Mouse (Mus musculus) stomach, embryonic 15.5 days (tissue): ENCODE data around the gene Exph5. TPM values are rescaled to one million over a fixed set of nuclear protein-coding genes. Genes with fewer than 3 reads are reported as not detected.

Source experiments
- ATAC-seq: fragments of 200-750 bp; cut with Nextera tagmentation; 2 replicates; pipeline ENCODE4 v1.8.0; 2017; ENCODE audit warnings: low read depth, moderate number of reproducible peaks, moderate TSS enrichment; ENCODE audit not compliant: insufficient read depth, low FRiP score
- H3K27ac ChIP-seq: fragments of 300-500 bp; sonication (generic); 2 replicates; pipeline ENCODE4 v1.5.1; 2015; ENCODE audit warnings: mild to moderate bottlenecking, inconsistent platforms
- H3K27me3 ChIP-seq: fragments of 300-500 bp; sonication (generic); replicated peaks from 2 replicates; pipeline ENCODE4 v1.6.1; 2015; ENCODE audit warnings: inconsistent platforms
- H3K36me3 ChIP-seq: fragments of 300-500 bp; sonication (generic); 2 replicates; pipeline ENCODE4 v1.6.1; 2015; ENCODE audit warnings: inconsistent platforms
- H3K4me1 ChIP-seq: fragments of 300-500 bp; sonication (generic); 2 replicates; pipeline ENCODE4 v1.6.1; 2015; ENCODE audit warnings: inconsistent platforms
- H3K4me2 ChIP-seq: fragments of 300-500 bp; sonication (generic); 2 replicates; pipeline ENCODE4 v1.6.1; 2015; ENCODE audit warnings: mild to moderate bottlenecking, inconsistent platforms
- H3K4me3 ChIP-seq: fragments of 300-500 bp; sonication (generic); replicated peaks from 2 replicates; pipeline ENCODE4 v1.5.1; 2015; ENCODE audit warnings: inconsistent platforms
- H3K9ac ChIP-seq: fragments of 300-500 bp; sonication (generic); 2 replicates; pipeline ENCODE4 v1.6.1; 2015; ENCODE audit warnings: inconsistent platforms
- H3K9me3 ChIP-seq: fragments of 300-500 bp; sonication (generic); 2 replicates; pipeline ENCODE4 v1.6.1; 2016; ENCODE audit warnings: inconsistent platforms
- WGBS: fragments of 180-500 bp; shearing (Covaris S2); methylation state at CpG from one replicate; pipeline ENCODE4 v1.1.7; 2015; 5-methylcytosine and 5-hydroxymethylcytosine counted together
- polyA plus RNA-seq: library from polyadenylated mRNA; unstranded; fragments of >200 nt; fragmentation: Nextera tagmentation; extraction: Ambion mirVana; gene quantifications from 2 replicates; pipeline ENCODE4 v1.2.1, GENCODE M21; 2015

Gene Exph5
- polyA plus RNA-seq, 1 experiment from 2014 or later = 7.6 TPM

GRCm38 (mm10) chr9:53378171-53378570, 76.7 kb downstream of the Exph5 start:
- Histone ChIP-seq H3K9me3 (no peaks in the 10 kb centered on the region), H3K4me1 (no peaks in the 10 kb centered on the region; the same call in 1 of the 2 replicates), H3K27ac (no peak overlapping the region), H3K36me3 (no peaks in the 10 kb centered on the region), H3K27me3 (no peaks in the 10 kb centered on the region), H3K4me2 (no peak overlapping the region), H3K4me3 (no peak overlapping the region), H3K9ac (no peak overlapping the region)
- ATAC-seq = no peak
- 59% methylated on average over 3 of the region's 3 CpGs for WGBS

GRCm38 (mm10) chr9:53380595-53380994, 79.1 kb downstream of the Exph5 start:
- Histone ChIP-seq H3K9me3 (no peaks in the 10 kb centered on the region), H3K4me3 (no peak overlapping the region), H3K36me3 (no peaks in the 10 kb centered on the region), H3K27me3 (no peaks in the 10 kb centered on the region), H3K4me2 (no peak overlapping the region), H3K27ac (no peak overlapping the region), H3K9ac (no peak overlapping the region), H3K4me1 (peaks cover 6% of the 10 kb centered on the region)
- WGBS = 60% methylated on average over 2 of the region's 2 CpGs
- ATAC-seq = no peak

DNA sequence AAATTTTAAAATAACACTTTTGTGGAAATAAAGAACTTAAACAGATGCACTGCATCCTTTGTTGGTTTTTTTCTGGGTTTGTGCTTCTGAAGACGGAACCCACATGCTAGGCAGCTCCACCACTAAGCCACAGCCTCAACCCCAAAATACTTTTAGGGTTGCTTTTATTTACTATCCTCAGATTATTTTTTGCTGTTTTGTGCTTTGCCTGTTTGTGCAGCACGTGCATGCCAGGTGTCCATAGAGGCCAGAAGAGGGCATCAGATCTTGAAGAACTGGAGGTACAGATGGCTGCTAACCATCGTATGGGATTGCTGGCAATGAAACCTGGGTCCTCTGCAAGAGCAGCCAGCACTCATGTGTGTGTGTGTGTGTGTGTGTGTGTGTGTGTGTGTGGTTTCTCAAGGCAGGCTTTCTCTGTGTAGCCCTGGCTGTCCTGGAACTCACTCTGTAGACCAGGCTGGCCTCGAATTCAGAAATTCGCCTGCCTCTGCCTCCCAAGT, 79.7 kb downstream of the Exph5 start:
- no peaks in the 10 kb centered on the region for H3K9me3 ChIP-seq
- H3K36me3 ChIP-seq = no peaks in the 10 kb centered on the region
- H3K4me3 ChIP-seq = no peak overlapping the region
- 86% methylated on average over 5 of the region's 5 CpGs for WGBS
- H3K9ac ChIP-seq = no peak overlapping the region
- H3K27ac ChIP-seq = no peak overlapping the region
- no peak overlapping the region for H3K4me2 ChIP-seq
- H3K27me3 ChIP-seq = no peaks in the 10 kb centered on the region
- peaks cover 6% of the 10 kb centered on the region for H3K4me1 ChIP-seq
- ATAC-seq = no peak

DNA sequence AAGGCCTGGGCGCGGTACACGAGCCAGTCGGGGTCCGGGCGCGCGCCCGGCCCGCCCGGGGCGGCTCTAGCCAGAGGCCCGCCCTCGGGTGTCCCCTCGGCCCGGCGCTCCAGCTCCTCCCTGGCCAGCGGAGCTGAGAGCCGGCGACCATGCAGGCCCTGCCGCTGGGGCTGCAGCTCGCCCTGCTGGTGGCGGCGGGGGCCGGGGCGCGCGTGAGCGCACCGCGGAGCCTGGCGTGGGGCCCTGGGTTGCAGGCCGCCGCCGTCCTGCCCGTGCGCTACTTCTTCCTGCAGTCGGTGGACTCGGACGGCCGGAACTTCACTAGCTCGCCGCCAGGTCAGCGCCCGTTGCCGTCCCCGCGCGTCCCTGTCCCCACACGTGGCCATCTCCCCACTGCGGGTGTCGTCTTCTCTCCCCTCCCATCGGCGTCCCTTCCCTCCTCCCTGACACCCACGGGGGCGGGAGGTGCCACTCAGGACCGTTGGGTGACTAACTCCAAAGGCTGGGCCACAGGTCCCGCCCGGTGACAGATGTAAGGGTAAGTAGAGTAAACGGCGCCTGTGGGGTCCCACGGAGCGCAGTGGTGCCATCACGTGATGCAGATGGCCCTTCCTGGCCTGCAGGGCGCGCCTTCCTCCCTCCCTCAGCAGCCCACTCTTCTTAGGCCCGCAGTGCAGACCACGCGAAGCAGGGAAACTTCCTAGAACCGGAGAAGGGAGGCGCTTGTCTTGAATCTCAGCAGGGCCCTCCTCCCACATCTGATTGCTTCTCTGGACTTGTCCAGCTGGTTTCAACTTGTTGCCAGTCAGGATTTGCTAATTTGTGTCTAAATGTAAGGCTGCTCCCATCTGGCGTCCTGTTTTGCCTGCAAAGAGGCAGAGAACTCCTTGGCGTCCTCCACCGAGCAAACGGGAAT, 82.7 kb downstream of the Exph5 start, which contains the start of gene Kdelc2:
TSS of gene Kdelc2 (plus strand) at position 75 of the 916 bp plus-strand sequence.
- peak; percentile 93 for ATAC-seq
- peak within 1 kb of the TSS; percentile 62 for H3K4me3 ChIP-seq
- no peaks in the 10 kb centered on the region for H3K36me3 ChIP-seq
- no peaks in the 10 kb centered on the region for H3K27me3 ChIP-seq
- no peaks in the 10 kb centered on the region for H3K9me3 ChIP-seq
- H3K9ac ChIP-seq = peak within 1 kb of the TSS; percentile 92
- H3K4me1 ChIP-seq = peaks cover 6% of the 10 kb centered on the region
- 0% methylated on average over 74 of the region's 75 CpGs for WGBS
- peak within 1 kb of the TSS; percentile 75 for H3K4me2 ChIP-seq
- peak within 1 kb of the TSS; percentile 99 for H3K27ac ChIP-seq

DNA sequence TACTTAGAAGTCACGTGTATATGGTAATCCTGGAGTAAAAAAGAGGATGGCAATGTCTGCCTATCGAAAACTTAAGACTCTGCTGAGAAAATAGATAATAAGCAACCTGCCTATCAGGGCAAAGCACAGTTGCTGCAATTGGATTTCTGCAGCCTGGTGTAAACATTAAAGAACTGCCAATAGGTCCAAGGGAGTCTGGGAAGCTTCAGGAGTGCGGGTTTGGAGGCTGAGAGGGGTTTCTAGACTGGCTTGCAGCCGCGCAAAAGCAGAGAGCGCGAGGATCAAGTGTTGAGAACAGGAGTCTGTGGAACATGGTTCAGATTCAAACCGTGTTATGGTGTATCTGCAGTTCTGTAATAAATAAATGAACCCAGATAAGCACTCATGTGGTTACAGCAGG, 83.4 kb downstream of the Exph5 start:
- Histone ChIP-seq H3K9ac (peak overlapping the region; percentile 92; the same call in 1 of the 2 replicates), H3K4me1 (peaks cover 6% of the 10 kb centered on the region), H3K4me2 (peak overlapping the region; percentile 75), H3K4me3 (peak overlapping the region; percentile 62), H3K27me3 (no peaks in the 10 kb centered on the region), H3K27ac (peak overlapping the region; percentile 99), H3K9me3 (no peaks in the 10 kb centered on the region), H3K36me3 (no peaks in the 10 kb centered on the region)
- 5% methylated on average over 8 of the region's 8 CpGs for whole genome bisulfite sequencing
- peak; percentile 16 for ATAC-seq

DNA sequence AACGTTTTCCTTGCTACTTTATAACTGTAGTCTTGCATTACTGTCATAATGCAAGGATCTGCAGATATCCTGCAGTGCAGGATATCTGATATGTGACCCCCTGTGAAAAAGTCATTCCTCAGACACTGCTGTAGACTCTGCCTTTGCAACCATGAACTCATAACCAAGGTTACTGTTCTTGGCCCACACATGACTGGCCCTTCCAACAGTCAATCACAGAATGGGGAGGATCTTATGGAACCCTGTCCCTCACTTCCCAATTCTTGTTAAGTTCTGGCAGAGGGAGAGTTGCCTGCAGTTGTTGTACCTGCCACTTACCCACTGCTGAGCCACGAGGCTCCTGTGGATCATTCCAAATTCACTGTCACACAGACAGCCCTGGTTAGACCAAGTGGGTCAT, 86.0 kb downstream of the Exph5 start:
- H3K36me3 ChIP-seq = peaks cover 5% of the 10 kb centered on the region; the same call in 1 of the 2 replicates
- peaks cover 6% of the 10 kb centered on the region for H3K4me1 ChIP-seq
- no peak overlapping the region for H3K4me2 ChIP-seq
- H3K9ac ChIP-seq = no peak overlapping the region
- ATAC-seq = no peak
- no peaks in the 10 kb centered on the region for H3K9me3 ChIP-seq
- H3K4me3 ChIP-seq = no peak overlapping the region
- 61% methylated on average over 2 of the region's 2 CpGs for WGBS
- H3K27me3 ChIP-seq = no peaks in the 10 kb centered on the region
- H3K27ac ChIP-seq = no peak overlapping the region

- H3K4me1 ChIP-seq = peaks cover 6% of the 10 kb centered on the region; the same call in 1 of the 2 replicates
- H3K9me3 ChIP-seq = no peaks in the 10 kb centered on the region
- ATAC-seq = no peak
- no peak overlapping the region for H3K27ac ChIP-seq
- H3K36me3 ChIP-seq = peaks cover 5% of the 10 kb centered on the region; the same call in 1 of the 2 replicates
- H3K4me2 ChIP-seq = no peak overlapping the region
- 89% methylated on average over 3 of the region's 3 CpGs for WGBS
- no peaks in the 10 kb centered on the region for H3K27me3 ChIP-seq
- H3K9ac ChIP-seq = no peak overlapping the region
- no peak overlapping the region for H3K4me3 ChIP-seq
These were observed 87.6 kb downstream of the Exph5 start for GRCm38 (mm10) chr9:53389109-53389508.

DNA sequence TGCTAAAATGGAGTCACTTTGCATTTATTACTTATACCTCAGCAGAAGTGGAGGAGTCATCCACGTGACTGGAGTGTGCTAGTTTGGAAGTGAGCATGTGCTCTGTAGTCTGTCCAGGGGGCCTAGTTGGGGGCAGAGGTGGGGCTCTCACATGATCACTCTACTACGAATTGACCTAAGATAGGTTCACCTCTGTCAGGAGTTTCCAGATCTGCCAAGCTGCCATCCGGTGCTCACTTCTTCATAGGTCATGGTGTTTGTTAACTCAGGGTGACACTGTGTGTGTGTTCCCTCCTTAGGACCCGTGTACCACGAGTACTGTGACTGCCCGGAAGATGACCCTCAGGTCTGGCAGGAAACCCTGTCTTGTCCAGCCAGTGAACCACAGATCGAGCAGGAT, 88.7 kb downstream of the Exph5 start:
- Histone ChIP-seq H3K4me2 (no peak overlapping the region), H3K4me3 (no peak overlapping the region), H3K4me1 (peaks cover 3% of the 10 kb centered on the region; the same call in 1 of the 2 replicates), H3K36me3 (peaks cover 5% of the 10 kb centered on the region; the same call in 1 of the 2 replicates), H3K27me3 (no peaks in the 10 kb centered on the region), H3K9ac (no peak overlapping the region), H3K9me3 (no peaks in the 10 kb centered on the region), H3K27ac (no peak overlapping the region)
- 71% methylated on average over 7 of the region's 7 CpGs for WGBS
- ATAC-seq = no peak

GRCm38 (mm10) chr9:53397685-53398387, 96.4 kb downstream of the Exph5 start:
- Histone ChIP-seq H3K9ac (no peak overlapping the region), H3K27ac (no peak overlapping the region), H3K4me2 (no peak overlapping the region), H3K27me3 (no peaks in the 10 kb centered on the region), H3K9me3 (no peaks in the 10 kb centered on the region), H3K4me1 (no peaks in the 10 kb centered on the region), H3K4me3 (no peak overlapping the region), H3K36me3 (no peaks in the 10 kb centered on the region)
- ATAC-seq = no peak
- WGBS = 82% methylated on average over 13 of the region's 13 CpGs

DNA sequence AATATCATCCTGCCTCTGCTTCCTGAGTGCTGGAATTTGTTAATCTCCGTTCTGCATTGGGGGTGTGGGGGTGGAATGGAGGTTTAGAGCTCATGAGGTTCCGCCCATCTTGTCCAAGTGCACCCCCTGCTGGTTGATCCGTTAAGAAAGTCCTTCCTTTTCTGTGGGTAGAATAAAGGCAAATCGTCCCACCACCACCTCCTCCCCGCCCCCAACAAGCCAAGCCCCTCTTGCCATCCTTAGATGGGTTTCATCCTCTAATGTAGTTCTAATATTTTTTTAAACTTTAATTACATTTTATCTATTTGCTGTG, 96.9 kb downstream of the Exph5 start:
- no peak for ATAC-seq
- 17% methylated on average over 5 of the region's 5 CpGs for whole genome bisulfite sequencing
- Histone ChIP-seq H3K27ac (no peak overlapping the region), H3K27me3 (no peaks in the 10 kb centered on the region), H3K4me2 (no peak overlapping the region), H3K4me3 (no peak overlapping the region), H3K36me3 (no peaks in the 10 kb centered on the region), H3K9ac (no peak overlapping the region), H3K4me1 (no peaks in the 10 kb centered on the region), H3K9me3 (no peaks in the 10 kb centered on the region)

GRCm38 (mm10) chr9:53399537-53399936, 98.1 kb downstream of the Exph5 start:
- Histone ChIP-seq H3K4me2 (no peak overlapping the region), H3K4me3 (no peak overlapping the region), H3K9me3 (no peaks in the 10 kb centered on the region), H3K4me1 (no peaks in the 10 kb centered on the region), H3K9ac (no peak overlapping the region), H3K27ac (no peak overlapping the region), H3K36me3 (no peaks in the 10 kb centered on the region), H3K27me3 (no peaks in the 10 kb centered on the region)
- no peak for ATAC-seq
- 92% methylated on average over 8 of the region's 8 CpGs for WGBS

DNA sequence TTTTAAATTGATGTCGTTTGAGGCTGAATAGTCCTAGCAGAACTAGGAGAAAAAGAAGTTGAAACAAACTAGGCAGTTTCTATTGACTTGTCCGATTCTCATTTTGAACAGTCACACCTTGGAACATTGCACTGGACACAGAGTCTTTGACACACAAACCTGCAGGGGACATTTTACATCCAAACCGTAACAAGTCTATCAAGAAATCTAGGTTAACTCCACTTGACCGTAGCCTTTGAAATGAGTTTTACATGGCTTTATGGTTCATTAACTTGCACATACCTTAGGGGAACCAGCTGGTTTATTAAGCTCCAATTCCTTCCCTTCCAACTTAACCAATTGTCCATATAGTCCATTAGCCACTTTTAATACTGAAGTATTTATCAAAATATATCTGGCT, 99.2 kb downstream of the Exph5 start:
- ATAC-seq = no peak
- H3K4me3 ChIP-seq = no peak overlapping the region
- H3K9me3 ChIP-seq = no peaks in the 10 kb centered on the region
- no peak overlapping the region for H3K27ac ChIP-seq
- H3K36me3 ChIP-seq = no peaks in the 10 kb centered on the region
- WGBS = 90% methylated on average over 4 of the region's 4 CpGs
- no peaks in the 10 kb centered on the region for H3K27me3 ChIP-seq
- H3K4me2 ChIP-seq = no peak overlapping the region
- 0 out of 2 replicates have a peak, but pooled peaks cover 4% of the 10 kb centered on the region for H3K4me1 ChIP-seq
- H3K9ac ChIP-seq = no peak overlapping the region
